Mouse (Mus musculus): ENCODE measurements around the gene Parp16. TPM values are rescaled to one million over a fixed set of nuclear protein-coding genes. Genes with fewer than 3 reads are reported as not detected.
A peak's percentile ranks its signal among the peaks of the same experiment; 100 is the strongest.
"Not testable (repeated sequence)": the region's sequence is repeated elsewhere in the genome, so short reads cannot be mapped to it uniquely, and the experiment has no call there.

Gene Parp16
- total RNA-seq, 1 experiment from 2014 or later = 3.1 TPM

- no peak for ATAC-seq (replicated peaks; ENCODE audit: low read depth, poor library complexity, severe bottlenecking)
These were observed 10.1 kb downstream of the Parp16 start for GRCm38 (mm10) chr9:65205049-65205815.

GRCm38 (mm10) chr9:65207041-65207815 lies 12.1 kb downstream of the Parp16 start:
- ATAC-seq (replicated peaks; ENCODE audit: low read depth, poor library complexity, severe bottlenecking) = not testable (repeated sequence)

- no peak for ATAC-seq (replicated peaks; ENCODE audit: low read depth, poor library complexity, severe bottlenecking)
These were observed 13.4 kb downstream of the Parp16 start for GRCm38 (mm10) chr9:65208293-65209179.

- ATAC-seq (replicated peaks; ENCODE audit: low read depth, poor library complexity, severe bottlenecking) = no peak
These were observed 16.4 kb downstream of the Parp16 start for GRCm38 (mm10) chr9:65211598-65211997.

- peak; percentile 10; the same call in 1 of the 2 replicates for ATAC-seq (replicated peaks; ENCODE audit: low read depth, poor library complexity, severe bottlenecking)
These were observed 19.2 kb downstream of the Parp16 start for GRCm38 (mm10) chr9:65214425-65214777.

- peak; percentile 68 for ATAC-seq (replicated peaks; ENCODE audit: low read depth, poor library complexity, severe bottlenecking)
These were observed 19.8 kb downstream of the Parp16 start for GRCm38 (mm10) chr9:65214778-65215493.

GRCm38 (mm10) chr9:65215494-65216126 lies 20.5 kb downstream of the Parp16 start:
- ATAC-seq (replicated peaks; ENCODE audit: low read depth, poor library complexity, severe bottlenecking) = peak; percentile 60

- ATAC-seq (replicated peaks; ENCODE audit: low read depth, poor library complexity, severe bottlenecking) = peak; percentile 20
These were observed 21.8 kb downstream of the Parp16 start for GRCm38 (mm10) chr9:65216972-65217371.

GRCm38 (mm10) chr9:65217661-65218060 lies 22.5 kb downstream of the Parp16 start:
- peak; percentile 16 for ATAC-seq (replicated peaks; ENCODE audit: low read depth, poor library complexity, severe bottlenecking)

- ATAC-seq (replicated peaks; ENCODE audit: low read depth, poor library complexity, severe bottlenecking) = no peak
These were observed 23.8 kb downstream of the Parp16 start for GRCm38 (mm10) chr9:65218916-65219315.

- ATAC-seq (replicated peaks; ENCODE audit: low read depth, poor library complexity, severe bottlenecking) = not testable (repeated sequence)
These were observed 25.2 kb downstream of the Parp16 start for GRCm38 (mm10) chr9:65220398-65220797.

- no peak for ATAC-seq (replicated peaks; ENCODE audit: low read depth, poor library complexity, severe bottlenecking)
These were observed 28.8 kb downstream of the Parp16 start for GRCm38 (mm10) chr9:65223927-65224326.

GRCm38 (mm10) chr9:65225795-65226194 lies 30.6 kb downstream of the Parp16 start:
- 0 out of 2 replicates have a peak, but pooled peaks have one; percentile 15 for ATAC-seq (replicated peaks; ENCODE audit: low read depth, poor library complexity, severe bottlenecking)

- no peak for ATAC-seq (replicated peaks; ENCODE audit: low read depth, poor library complexity, severe bottlenecking)
These were observed 35.1 kb downstream of the Parp16 start for GRCm38 (mm10) chr9:65230250-65230649.

GRCm38 (mm10) chr9:65231284-65231683 lies 36.1 kb downstream of the Parp16 start:
- ATAC-seq (replicated peaks; ENCODE audit: low read depth, poor library complexity, severe bottlenecking) = no peak

- no peak for ATAC-seq (replicated peaks; ENCODE audit: low read depth, poor library complexity, severe bottlenecking)
These were observed 38.3 kb downstream of the Parp16 start for GRCm38 (mm10) chr9:65233243-65233985.

GRCm38 (mm10) chr9:65234734-65235133 lies 39.6 kb downstream of the Parp16 start:
- no peak for ATAC-seq (replicated peaks; ENCODE audit: low read depth, poor library complexity, severe bottlenecking)

GRCm38 (mm10) chr9:65235601-65236000 lies 40.4 kb downstream of the Parp16 start:
- no peak for ATAC-seq (replicated peaks; ENCODE audit: low read depth, poor library complexity, severe bottlenecking)
